Mouse (Mus musculus): Measurements from ENCODE around the gene Gm4881. TPM values are rescaled to one million over a fixed set of nuclear protein-coding genes. Genes with fewer than 3 reads are reported as not detected.
A peak's percentile ranks its signal among the peaks of the same experiment; 100 is the strongest.

The Gm4881 gene
- total RNA-seq, 2 experiments from 2014 or later, result not detected

DNA sequence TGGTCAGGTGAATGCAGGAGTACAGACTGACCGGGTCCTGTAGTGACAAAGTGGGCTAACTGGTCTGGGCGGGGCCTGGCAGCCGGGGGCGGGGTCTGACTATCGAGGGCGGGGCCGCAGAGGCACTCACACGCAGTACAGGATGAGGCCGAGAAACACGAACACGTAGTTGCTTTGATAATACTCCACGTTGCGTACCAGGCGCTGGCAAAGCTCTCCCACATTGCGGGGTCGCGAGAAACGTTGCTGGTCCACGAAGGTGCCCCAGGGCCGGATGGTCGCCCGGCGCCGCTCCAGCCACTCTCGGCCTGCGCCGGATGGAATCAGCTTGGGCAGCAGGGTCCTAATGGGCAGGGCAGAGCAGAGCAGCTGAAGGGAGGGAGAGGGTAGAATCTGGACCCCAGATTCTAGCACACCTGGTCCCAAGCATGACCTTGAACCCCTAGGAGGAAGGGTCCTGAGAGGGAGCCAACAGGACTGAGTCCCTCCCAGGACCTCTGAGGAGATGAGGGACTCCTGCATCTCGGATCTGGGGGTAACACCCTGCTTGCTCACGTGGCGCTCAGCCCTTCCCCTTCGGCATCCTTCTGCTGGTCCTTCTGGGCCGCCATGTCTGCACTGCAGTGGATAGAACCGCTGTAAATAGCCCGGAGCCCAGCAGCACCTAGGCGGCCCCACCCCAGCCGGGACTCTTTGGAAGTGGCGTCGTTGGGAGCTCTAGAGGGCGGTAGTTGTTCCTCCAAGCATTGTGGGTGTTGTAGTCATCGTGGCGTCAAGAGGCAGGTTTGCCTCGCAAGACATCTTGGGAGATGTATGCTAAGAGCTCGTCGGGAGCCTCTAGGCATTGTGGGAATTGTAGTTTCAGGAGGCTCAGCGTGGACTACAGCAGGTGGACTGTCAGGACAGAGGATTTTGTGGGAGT, 27.9 kb upstream of the Gm4881 start, which contains the start of gene Rabac1:
Rabac1 (minus strand) TSS at position 783 of the 922 bp plus-strand sequence.
- TF ChIP-seq CTCF (IDR thresholded peaks at IDR 0.05), result peak; percentile 51
- intact Hi-C loops (cut with DNase I), result loop anchor here (2.0 kb wide), 2 partner anchors 87 to 105 kb away; partner anchors contain the start of gene Rps19

DNA sequence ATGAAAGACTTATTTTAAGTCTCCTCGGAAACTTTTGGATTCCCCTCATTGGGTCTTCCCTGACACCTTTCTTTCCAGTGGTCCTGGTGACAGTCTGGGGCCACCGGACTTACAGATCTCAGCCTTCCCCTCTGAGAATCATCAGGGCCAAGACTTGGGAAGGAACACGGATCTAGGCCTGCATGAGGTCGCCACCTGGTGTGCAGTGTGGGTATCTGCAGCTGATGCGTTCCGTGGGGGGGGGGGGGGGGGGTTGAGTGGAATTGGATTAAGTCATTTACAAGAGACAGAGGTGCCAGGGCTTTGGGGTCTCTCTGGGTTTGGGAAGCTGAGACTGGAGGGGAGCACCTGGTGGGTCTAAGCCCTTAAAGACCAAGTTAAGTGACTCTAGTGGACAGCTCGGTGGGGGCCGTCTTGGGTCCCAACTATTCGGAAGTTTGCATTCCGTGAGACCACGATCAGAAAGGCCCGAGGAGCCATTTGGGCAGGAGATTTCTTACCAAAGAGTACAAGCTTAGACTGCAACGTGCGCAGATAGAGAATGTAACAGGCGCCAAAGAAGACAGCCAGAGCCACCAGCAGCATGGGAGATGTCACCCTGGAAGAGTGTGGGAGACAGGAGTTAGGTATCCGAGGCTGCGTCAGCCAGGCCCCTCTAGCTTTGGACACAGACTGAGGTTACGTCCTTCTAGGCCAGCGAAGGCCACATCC, 27.1 kb upstream of the Gm4881 start:
- peak overlapping the region; percentile 99 for H3K27ac ChIP-seq
- intact Hi-C loops (cut with DNase I), result loop anchor here (2.0 kb wide), 1 partner anchor 87 kb away; the partner anchor contains the start of gene Rps19

More for the DNA sequence above, 27.9 kb upstream of the Gm4881 start, which contains the start of gene Rabac1:
- Histone ChIP-seq H3K4me3 (peak within 1 kb of the TSS; percentile 86), H3K27ac (peak within 1 kb of the TSS; percentile 99)
- peak; percentile 94 for DNase-seq

DNA sequence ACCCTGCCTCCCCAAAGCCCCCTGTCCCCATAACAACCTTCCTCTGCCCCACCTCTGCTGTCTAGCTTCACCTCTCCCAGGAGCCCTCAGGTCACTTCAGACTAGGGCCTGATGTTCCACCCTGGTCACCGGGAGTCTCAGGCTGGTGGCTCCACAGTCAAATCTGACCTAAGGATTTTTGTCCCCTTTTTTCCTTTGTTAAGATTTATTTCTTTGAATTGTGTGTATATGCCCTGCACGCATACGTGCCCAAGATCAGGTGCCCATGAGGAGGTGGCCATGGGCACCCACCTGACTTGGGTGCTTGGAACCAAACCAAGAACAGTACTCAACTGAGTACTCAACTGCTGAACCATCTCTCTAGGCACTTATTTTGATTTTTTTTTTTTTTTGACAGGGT, 26.0 kb upstream of the Gm4881 start:
- Histone ChIP-seq H3K4me3 (no peak overlapping the region), H3K27ac (no peak overlapping the region)
- DNase-seq, result no peak
- intact Hi-C loops (cut with DNase I), result loop anchor here (2.0 kb wide), 1 partner anchor 86 kb away; the partner anchor contains the start of gene Rps19
- no peak for TF ChIP-seq CTCF (IDR thresholded peaks at IDR 0.05)

More for the DNA sequence above, 27.1 kb upstream of the Gm4881 start:
- peak; percentile 64 for TF ChIP-seq CTCF (IDR thresholded peaks at IDR 0.05)
- peak overlapping the region; percentile 86 for H3K4me3 ChIP-seq
- DNase-seq, result peak; percentile 50

DNA sequence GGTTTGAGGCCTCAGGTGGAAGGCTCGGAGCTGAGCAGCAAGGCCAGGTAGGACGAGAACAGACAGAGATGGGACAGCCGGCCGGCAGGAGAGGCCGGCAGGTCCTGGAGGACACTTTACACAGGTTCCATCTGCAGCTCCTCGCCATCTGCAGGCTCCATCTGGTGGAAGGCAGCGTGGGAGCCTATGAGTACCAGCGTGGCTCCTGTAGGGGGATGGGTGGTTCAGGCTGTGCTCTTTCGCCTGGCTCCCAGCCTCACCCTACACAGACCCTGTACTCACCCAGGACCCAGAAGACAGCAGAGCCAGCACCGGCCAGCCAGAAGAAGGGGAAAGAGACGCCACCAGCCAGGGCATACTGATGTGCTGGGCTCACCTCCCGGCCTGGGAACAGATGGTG, 25.5 kb upstream of the Gm4881 start:
- no peak overlapping the region for H3K4me3 ChIP-seq
- no peak for TF ChIP-seq CTCF (IDR thresholded peaks at IDR 0.05)
- DNase-seq, result no peak
- intact Hi-C loops (cut with DNase I), result loop anchor here (2.0 kb wide), 1 partner anchor 85 kb away; the partner anchor contains the start of gene Rps19
- no peak overlapping the region for H3K27ac ChIP-seq

DNA sequence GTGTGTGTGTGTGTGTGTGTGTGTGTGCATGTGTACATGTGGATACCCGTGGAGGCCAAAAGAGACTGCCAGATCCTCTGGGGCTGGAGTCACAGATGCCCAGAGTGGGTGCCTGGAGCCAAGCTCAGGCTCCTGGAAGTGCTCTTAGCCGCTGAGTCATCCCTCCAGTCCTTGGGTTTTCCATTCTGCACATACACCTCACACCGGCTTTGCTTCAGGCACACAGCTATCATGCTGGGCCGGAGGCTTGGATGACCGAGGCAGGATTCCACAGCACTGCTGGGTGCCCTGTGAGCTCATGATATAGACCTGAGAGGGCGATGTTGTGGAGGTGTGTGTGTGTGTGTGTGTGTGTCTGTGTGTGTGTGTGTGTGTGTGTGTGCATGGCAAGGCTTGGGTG, 24.2 kb upstream of the Gm4881 start:
- DNase-seq, result no peak
- Histone ChIP-seq H3K27ac (no peak overlapping the region), H3K4me3 (no peak overlapping the region)
- intact Hi-C loops (cut with DNase I), result no loop called here
- TF ChIP-seq CTCF (IDR thresholded peaks at IDR 0.05), result no peak

DNA sequence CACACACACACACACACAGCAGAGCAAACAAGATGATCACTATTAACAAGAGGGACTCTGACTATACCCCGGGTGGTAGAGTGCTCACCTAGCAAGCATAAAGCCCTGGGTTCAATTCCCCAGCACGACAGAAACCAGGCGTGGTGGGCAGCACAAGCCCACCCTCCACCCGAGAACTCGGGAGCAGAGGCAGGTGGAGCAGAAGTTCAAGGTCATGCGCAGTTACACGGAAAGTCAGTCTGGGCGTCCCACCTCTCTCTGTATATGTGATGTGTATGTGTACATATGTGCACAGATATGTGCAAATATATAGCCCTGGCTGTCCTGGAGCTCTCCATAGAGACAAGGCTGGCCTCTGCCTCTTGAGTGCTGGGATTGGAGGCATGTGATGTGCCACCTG, 23.7 kb upstream of the Gm4881 start:
- Histone ChIP-seq H3K27ac (no peak overlapping the region), H3K4me3 (no peak overlapping the region)
- no peak for DNase-seq
- TF ChIP-seq CTCF (IDR thresholded peaks at IDR 0.05), result no peak
- intact Hi-C loops (cut with DNase I), result no loop called here

DNA sequence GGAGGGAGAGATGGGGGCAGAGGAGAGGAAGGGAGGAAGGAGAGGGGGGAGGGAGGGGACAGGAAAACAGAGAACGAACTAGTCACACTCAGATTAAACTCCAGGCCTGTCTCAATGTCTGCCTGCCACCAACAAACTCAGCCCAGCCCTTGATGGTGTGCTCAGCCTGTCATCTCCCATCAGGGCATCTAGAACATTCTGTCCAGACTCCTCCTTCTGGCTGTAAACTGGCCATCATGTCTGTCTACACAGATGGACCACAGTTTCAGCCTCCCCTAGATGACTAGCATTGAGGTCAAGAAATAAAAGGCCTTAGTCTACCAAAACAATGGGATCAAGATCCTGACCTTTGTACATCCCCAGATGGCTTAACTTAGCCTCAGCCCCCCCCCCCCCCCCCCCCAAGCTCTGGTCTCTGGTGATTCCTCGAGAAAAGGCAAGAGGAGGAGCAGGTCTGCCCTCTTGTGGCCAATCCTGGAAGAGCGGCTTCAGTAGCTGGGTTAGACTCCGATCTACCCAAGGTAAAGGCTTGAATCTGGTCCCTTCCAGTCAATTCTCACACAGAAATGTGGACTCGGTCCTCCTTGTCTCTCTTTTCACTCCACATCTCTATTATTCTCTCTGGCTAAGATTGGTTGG, 20.7 kb upstream of the Gm4881 start:
- Histone ChIP-seq H3K4me3 (no peak overlapping the region), H3K27ac (no peak overlapping the region)
- peak; percentile 74 for TF ChIP-seq CTCF (IDR thresholded peaks at IDR 0.05)
- peak; percentile 81 for DNase-seq
- intact Hi-C loops (cut with DNase I), result loop anchor here (1.0 kb wide), 1 partner anchor 75 kb away; no protein-coding TSS in a partner anchor

DNA sequence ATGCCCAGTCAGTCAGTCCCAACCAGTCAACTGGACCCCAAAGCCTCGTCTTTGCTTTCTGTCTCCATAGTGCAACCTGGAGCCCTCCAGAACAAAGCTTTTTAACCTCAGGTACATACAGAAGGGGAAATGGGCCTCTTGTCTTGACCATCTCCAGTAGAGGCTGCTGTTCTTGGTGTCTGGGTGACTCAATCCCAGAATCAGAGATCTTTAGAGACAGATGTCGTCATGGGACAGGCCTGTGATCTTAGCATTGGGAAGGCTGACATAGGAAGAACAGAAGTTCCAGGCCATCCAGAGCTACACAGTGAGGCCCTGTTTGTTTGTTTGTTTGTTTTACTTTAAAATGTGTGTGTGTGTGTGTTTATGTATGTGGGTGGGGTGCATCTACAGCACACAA, 20.0 kb upstream of the Gm4881 start:
- no peak for TF ChIP-seq CTCF (IDR thresholded peaks at IDR 0.05)
- Histone ChIP-seq H3K4me3 (no peak overlapping the region), H3K27ac (no peak overlapping the region)
- DNase-seq, result no peak
- intact Hi-C loops (cut with DNase I), result no loop called here

DNA sequence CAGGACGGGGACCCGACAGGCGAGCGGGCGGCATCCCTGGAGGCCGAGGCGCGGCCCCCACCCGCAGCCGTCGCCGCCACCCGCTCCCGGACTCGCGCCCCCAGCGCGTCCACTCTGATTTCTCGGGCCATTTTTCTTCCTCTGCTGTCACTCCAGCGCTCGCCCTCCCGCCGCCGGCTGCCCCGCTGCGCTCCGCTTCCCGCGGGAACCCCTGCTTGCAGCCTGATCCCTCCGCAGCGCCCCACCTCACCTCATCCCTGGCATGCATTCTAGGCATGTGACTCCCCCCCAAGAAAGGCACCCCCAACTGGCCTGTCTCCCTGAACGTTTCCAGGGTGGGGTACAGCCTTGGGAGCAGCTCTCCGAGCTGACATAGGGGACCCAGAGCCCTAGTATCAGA, 10.9 kb upstream of the Gm4881 start:
- no peak overlapping the region for H3K27ac ChIP-seq
- H3K4me3 ChIP-seq, result peak overlapping the region; percentile 69
- peak; percentile 11 for DNase-seq
- no peak for TF ChIP-seq CTCF (IDR thresholded peaks at IDR 0.05)
- intact Hi-C loops (cut with DNase I), result no loop called here

DNA sequence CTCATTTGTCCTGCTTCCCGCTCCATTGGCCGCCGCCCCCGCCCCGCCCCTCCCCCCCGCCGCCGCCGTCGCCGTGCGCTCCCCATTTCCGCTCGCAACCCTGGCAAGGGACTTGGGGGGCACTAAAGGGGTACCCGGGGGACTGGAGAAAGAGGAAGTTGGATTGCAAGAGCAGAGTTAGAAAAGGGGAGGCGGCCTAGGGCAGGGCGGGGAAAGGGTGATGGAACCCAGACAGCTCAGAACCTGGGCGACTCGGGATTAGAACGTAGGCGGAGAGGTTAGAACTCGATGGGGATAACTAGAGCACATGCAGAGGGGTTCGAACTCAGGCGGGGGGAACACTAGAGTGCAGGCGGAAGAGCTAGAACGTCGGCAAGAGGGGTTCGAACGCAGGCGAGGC, 10.2 kb upstream of the Gm4881 start:
- intact Hi-C loops (cut with DNase I), result no loop called here
- no peak for TF ChIP-seq CTCF (IDR thresholded peaks at IDR 0.05)
- H3K27ac ChIP-seq, result no peak overlapping the region
- peak overlapping the region; percentile 69 for H3K4me3 ChIP-seq
- peak; percentile 22 for DNase-seq

DNA sequence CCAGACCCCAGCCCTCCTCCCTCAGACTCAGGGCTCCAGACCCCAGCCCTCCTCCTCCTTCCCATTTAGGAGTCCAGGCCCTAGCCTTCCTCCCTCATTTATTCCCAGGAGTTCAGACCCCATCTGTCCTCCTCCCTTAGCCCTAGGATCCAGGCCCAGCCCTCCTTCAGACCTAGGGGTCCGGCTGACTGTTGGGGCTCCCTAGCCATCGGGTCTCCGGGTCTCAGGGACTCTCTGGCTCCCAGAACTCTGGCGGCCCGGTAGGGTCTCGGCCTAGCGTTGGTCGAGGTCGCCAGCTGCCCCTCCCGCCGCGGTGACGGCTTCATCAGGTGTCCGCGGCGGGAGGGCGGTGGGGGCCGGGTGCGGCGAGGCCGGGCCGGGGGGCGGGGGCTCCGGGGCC, 9.7 kb upstream of the Gm4881 start:
- peak overlapping the region; percentile 69 for H3K4me3 ChIP-seq
- intact Hi-C loops (cut with DNase I), result no loop called here
- no peak for TF ChIP-seq CTCF (IDR thresholded peaks at IDR 0.05)
- no peak for DNase-seq
- H3K27ac ChIP-seq, result no peak overlapping the region

DNA sequence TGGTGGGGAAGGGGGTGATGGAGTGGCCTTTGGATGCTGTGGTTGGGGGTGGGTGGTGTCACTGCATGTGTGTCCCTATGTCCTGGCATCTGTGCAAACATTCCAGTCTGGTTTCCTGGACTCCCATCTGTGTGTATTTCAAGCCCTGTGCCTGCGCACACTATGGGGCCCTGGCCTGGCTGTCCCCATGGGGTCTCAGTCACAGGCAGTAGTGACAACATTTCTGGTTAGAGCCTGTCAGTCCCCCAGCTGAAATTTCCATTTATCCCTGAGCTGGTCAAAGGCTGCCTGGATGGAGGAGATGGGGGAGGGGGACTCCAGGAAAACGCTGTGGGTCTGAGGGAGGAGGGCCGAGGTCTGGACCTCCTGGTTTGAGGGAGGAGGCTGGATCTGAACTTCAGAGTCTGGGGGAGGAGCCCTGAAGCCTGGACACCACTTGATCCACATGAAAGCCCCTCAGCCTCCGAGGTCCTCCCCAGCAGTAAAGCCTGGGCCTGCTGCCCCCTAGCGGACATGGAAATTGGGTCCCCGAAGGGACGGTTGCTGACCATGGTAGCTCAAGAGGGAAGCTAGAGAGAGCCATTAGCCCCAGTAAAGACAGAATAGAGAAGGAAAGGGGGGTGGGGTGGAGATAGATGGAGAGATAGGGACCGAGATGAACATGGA, 5.8 kb upstream of the Gm4881 start:
- TF ChIP-seq CTCF (IDR thresholded peaks at IDR 0.05), result peak; percentile 82
- H3K27ac ChIP-seq, result no peak overlapping the region
- intact Hi-C loops (cut with DNase I), result no loop called here
- DNase-seq, result peak; percentile 72
- H3K4me3 ChIP-seq, result no peak overlapping the region
